Mouse (Mus musculus) hindbrain, embryonic 13.5 days (tissue): Measurements from ENCODE around the gene Gpm6b. TPM values are rescaled to one million over a fixed set of nuclear protein-coding genes. Genes with fewer than 3 reads are reported as not detected.

Experiments used
- ATAC-seq: fragments of 200-750 bp; cut with Nextera tagmentation; 2 replicates; pipeline ENCODE4 v1.8.0; 2017; ENCODE audit warnings: moderate TSS enrichment; ENCODE audit not compliant: low FRiP score
- H3K27ac ChIP-seq: fragments of 300-500 bp; sonication (generic); 2 replicates; pipeline ENCODE4 v1.5.1; 2015; ENCODE audit warnings: inconsistent platforms, mild to moderate bottlenecking, moderate library complexity
- H3K27me3 ChIP-seq: fragments of 300-500 bp; sonication (generic); 2 replicates; pipeline ENCODE4 v1.6.1; 2015; ENCODE audit warnings: mild to moderate bottlenecking, inconsistent platforms
- H3K36me3 ChIP-seq: fragments of 300-500 bp; sonication (generic); 2 replicates; pipeline ENCODE4 v1.6.1; 2015; ENCODE audit warnings: mild to moderate bottlenecking, inconsistent platforms
- H3K4me1 ChIP-seq: fragments of 300-500 bp; sonication (generic); replicated peaks from 2 replicates; pipeline ENCODE4 v1.6.1; 2015; ENCODE audit warnings: inconsistent platforms
- H3K4me2 ChIP-seq: fragments of 300-500 bp; sonication (generic); 2 replicates; pipeline ENCODE4 v1.6.1; 2015; ENCODE audit warnings: inconsistent platforms, mild to moderate bottlenecking, moderate library complexity
- H3K4me3 ChIP-seq: fragments of 300-500 bp; sonication (generic); 2 replicates; pipeline ENCODE4 v1.5.1; 2015; ENCODE audit warnings: mild to moderate bottlenecking, inconsistent platforms
- H3K9ac ChIP-seq: fragments of 300-500 bp; sonication (generic); 2 replicates; pipeline ENCODE4 v1.6.1; 2015; ENCODE audit warnings: mild to moderate bottlenecking, inconsistent platforms
- H3K9me3 ChIP-seq: fragments of 300-500 bp; sonication (generic); 2 replicates; pipeline ENCODE4 v1.6.1; 2016; ENCODE audit warnings: inconsistent platforms
- WGBS: fragments of 180-500 bp; shearing (Covaris S2); methylation state at CpG from one replicate; pipeline ENCODE4 v1.1.7; 2015; 5-methylcytosine and 5-hydroxymethylcytosine counted together
- polyA plus RNA-seq: library from polyadenylated mRNA; unstranded; fragments of >200 nt; fragmentation: Nextera tagmentation; extraction: Ambion mirVana; gene quantifications from 2 replicates; pipeline ENCODE4 v1.2.1, GENCODE M21; 2015

The Gpm6b gene
- polyA plus RNA-seq, 1 experiment from 2014 or later = 282 TPM

DNA sequence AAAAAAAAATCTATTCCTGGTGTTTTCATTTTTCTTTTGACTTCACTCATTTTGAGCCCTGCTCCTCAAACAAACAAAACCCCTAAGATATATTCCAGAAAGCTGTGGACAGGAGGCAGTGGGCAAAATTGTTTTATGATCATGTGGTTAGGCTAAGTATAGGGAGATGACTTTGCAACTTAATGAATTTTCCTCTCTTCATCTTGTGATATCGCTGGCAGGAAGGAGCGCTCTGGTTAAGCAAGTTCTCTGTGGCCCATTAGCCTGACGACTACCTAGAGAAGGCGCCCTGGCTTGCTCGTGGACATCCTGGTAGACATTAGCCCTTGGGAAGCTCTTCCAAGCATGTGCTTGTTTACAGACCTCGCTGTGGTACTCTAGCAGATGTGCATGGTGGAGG is 103.1 kb downstream of the Gpm6b start:
- Histone ChIP-seq H3K4me3 (no peak overlapping the region), H3K27me3 (peaks cover 10% of the 10 kb centered on the region; the same call in 1 of the 2 replicates)

DNA sequence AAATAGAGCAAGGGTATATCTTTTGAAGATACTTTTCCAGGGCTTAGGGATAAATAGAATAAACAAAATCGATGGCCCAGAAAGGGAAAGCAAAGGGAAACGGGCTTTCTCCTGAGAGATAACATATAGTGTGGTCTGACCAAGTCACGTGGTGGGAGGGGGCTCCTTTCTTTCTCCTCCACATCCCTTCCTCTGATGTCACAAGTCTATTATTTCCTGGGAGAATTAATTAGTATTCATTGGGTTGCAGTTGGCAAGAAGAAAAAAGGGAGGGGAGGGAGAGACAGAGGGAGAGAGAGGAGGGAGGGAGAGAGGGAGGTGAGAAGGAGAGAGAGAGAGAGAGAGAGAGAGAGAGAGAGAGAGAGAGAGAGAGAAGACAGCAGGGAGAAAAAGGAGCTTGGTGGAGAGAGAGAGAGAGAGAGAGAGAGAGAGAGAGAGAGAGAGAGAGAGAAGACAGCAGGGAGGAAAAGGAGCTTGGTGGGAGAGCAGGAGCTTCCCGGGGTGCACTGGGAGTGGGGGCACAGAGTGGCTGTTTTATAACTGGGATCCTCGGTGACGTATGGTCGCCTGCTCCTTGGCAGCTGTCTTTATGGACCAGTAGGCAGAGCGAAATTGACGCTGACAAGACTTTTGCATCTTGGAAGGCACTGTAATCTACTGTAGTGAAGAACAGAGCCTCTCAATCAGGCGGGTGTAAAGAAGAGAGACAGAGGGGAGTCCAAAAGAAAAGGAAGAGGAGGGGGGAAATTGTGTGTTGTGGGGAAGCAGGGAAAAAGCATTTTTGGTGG is 105.7 kb downstream of the Gpm6b start:
- Histone ChIP-seq H3K27me3 (peaks cover 7% of the 10 kb centered on the region; the same call in 1 of the 2 replicates), H3K9me3 (no peaks in the 10 kb centered on the region), H3K4me1 (peaks cover 7% of the 10 kb centered on the region), H3K4me2 (peak overlapping the region; percentile 54), H3K9ac (peak overlapping the region; percentile 74), H3K36me3 (no peaks in the 10 kb centered on the region), H3K27ac (peak overlapping the region; percentile 94), H3K4me3 (peak overlapping the region; percentile 46)
- peak; percentile 94 for ATAC-seq
- WGBS = 28% methylated on average over 10 of the region's 10 CpGs

More for the DNA sequence above, 103.1 kb downstream of the Gpm6b start:
- Histone ChIP-seq H3K9me3 (no peaks in the 10 kb centered on the region), H3K36me3 (no peaks in the 10 kb centered on the region), H3K4me2 (no peak overlapping the region), H3K27ac (no peak overlapping the region), H3K4me1 (no peaks in the 10 kb centered on the region), H3K9ac (no peak overlapping the region)
- WGBS = 83% methylated on average over 6 of the region's 6 CpGs
- ATAC-seq = no peak

DNA sequence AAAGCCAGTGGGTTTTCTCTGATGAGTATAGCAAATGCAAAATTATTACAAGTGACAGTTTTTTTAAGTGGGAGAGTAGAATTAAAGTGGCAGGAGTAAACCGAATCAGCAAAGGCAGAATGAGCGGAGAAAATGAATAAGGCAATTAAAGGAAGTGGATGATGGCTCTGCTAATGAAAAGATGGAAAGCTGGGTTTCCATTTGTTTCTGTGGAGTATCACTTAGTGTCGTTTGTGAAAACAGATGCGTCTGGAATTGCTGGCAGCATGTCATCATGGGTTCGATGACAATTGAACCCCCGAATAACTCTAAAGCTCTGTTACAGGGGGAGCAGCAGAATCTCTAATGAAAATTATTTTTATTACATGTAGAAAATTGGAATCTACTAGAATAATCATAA is 109.4 kb downstream of the Gpm6b start:
- H3K27me3 ChIP-seq = peaks cover 6% of the 10 kb centered on the region; the same call in 1 of the 2 replicates
- WGBS = 41% methylated on average over 6 of the region's 6 CpGs
- peaks cover 22% of the 10 kb centered on the region for H3K4me1 ChIP-seq
- ATAC-seq = no peak
- H3K36me3 ChIP-seq = no peaks in the 10 kb centered on the region
- peak overlapping the region; percentile 54 for H3K4me2 ChIP-seq
- peak overlapping the region; percentile 63 for H3K27ac ChIP-seq
- H3K4me3 ChIP-seq = peak overlapping the region; percentile 46
- H3K9ac ChIP-seq = peak overlapping the region; percentile 64
- H3K9me3 ChIP-seq = no peaks in the 10 kb centered on the region

DNA sequence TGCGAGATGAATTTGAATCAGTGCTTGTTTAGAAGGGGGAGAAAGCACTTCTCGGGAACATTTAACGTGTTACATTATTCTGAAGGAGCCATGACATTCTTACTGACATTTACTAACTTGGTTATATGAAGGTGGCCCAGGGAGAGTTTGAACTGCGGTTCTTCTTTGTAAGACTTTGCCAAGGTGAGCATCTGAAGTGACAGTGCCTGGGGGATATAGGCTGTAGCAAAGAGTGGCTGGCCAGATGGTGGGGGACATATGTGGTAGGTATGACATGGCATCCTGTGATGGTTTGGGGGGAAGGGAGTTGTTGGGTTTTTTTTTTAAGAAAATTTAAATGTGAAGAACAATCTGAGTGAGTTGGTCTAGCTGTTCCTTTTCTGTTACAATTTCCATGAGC is 109.9 kb downstream of the Gpm6b start:
- H3K4me1 ChIP-seq = peaks cover 22% of the 10 kb centered on the region
- H3K4me2 ChIP-seq = peak overlapping the region; percentile 54
- H3K9me3 ChIP-seq = no peaks in the 10 kb centered on the region
- H3K27me3 ChIP-seq = peaks cover 6% of the 10 kb centered on the region; the same call in 1 of the 2 replicates
- no peak for ATAC-seq
- WGBS = 59% methylated on average over 4 of the region's 4 CpGs
- H3K4me3 ChIP-seq = peak overlapping the region; percentile 46
- H3K36me3 ChIP-seq = no peaks in the 10 kb centered on the region
- H3K9ac ChIP-seq = no peak overlapping the region
- H3K27ac ChIP-seq = no peak overlapping the region

DNA sequence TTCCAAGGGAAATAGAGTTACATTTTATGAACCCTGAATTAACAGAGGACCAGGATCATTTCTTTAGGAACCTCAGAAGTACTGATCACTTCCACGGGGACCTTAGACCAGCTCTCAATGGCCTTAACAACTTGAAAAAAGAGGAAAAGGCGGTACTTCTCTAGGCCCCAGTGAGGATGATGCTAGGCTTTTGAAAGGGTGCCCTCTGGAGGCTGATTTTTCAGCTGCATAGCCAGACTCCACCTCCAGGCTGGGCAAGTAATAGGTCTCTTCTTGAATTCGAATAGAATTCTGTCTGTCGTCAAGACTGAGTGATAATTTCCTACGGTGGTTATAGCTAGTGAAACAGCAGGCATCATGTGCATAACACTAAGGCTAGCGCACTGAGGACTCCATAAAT is 113.1 kb downstream of the Gpm6b start:
- 24% methylated on average over 6 of the region's 6 CpGs for WGBS
- ATAC-seq = no peak; the same call in 1 of the 2 replicates
- H3K27me3 ChIP-seq = peaks cover 9% of the 10 kb centered on the region; the same call in 1 of the 2 replicates
- no peak overlapping the region for H3K4me2 ChIP-seq
- no peak overlapping the region for H3K4me3 ChIP-seq
- H3K27ac ChIP-seq = no peak overlapping the region
- H3K9ac ChIP-seq = no peak overlapping the region
- peaks cover 22% of the 10 kb centered on the region for H3K4me1 ChIP-seq
- no peaks in the 10 kb centered on the region for H3K9me3 ChIP-seq
- no peaks in the 10 kb centered on the region for H3K36me3 ChIP-seq

DNA sequence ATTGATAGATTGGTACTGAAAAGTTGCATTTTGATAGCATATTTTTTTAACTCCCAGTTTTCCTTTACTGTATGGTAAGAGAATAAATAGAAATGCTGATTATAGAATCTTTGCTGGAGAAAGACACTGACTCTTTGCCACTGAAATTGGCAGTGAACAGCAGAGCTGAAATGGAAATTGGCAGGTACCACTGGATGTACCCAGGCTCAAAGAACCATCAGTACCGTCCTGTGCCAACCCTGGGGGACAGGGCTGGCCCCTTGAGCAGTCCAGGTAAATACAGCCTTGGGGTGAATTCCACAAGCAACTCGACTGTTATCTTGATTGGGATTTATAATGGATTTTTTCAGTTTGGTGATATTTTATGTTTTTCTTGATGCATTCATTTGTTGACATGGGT is 114.7 kb downstream of the Gpm6b start:
- Histone ChIP-seq H3K27me3 (peaks cover 9% of the 10 kb centered on the region; the same call in 1 of the 2 replicates), H3K4me3 (no peak overlapping the region), H3K9me3 (no peaks in the 10 kb centered on the region), H3K27ac (no peak overlapping the region), H3K4me1 (peaks cover 22% of the 10 kb centered on the region), H3K36me3 (no peaks in the 10 kb centered on the region), H3K9ac (no peak overlapping the region), H3K4me2 (no peak overlapping the region)
- 90% methylated on average over 2 of the region's 2 CpGs for WGBS
- ATAC-seq = no peak

DNA sequence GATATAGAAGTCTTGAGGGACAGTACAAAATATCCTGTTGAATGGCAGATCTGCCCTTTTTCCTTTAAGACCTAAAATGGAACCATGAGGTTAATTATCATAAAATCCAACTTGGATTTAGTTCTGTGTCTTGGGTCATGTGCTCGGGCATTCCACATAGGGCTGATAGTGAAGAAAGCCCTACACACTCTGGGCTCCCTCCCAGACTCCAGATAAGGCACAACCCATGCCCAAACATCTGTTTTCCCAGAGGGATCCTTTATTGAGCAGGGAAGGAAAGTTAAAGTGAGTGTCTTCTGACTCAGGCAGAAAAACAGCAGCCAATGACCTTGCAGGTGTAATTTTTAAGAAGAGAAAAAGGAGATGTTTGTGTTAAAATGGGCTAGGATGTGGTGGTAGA is 116.2 kb downstream of the Gpm6b start:
- H3K9ac ChIP-seq = no peak overlapping the region
- no peaks in the 10 kb centered on the region for H3K36me3 ChIP-seq
- H3K4me1 ChIP-seq = peaks cover 10% of the 10 kb centered on the region; the same call in 1 of the 2 replicates
- H3K4me3 ChIP-seq = no peak overlapping the region
- H3K4me2 ChIP-seq = no peak overlapping the region
- no peak for ATAC-seq
- H3K27me3 ChIP-seq = 0 out of 2 replicates have a peak, but pooled peaks cover 4% of the 10 kb centered on the region
- H3K27ac ChIP-seq = no peak overlapping the region
- H3K9me3 ChIP-seq = no peaks in the 10 kb centered on the region
- WGBS = 74% methylated on average over 1 of the region's 1 CpGs

DNA sequence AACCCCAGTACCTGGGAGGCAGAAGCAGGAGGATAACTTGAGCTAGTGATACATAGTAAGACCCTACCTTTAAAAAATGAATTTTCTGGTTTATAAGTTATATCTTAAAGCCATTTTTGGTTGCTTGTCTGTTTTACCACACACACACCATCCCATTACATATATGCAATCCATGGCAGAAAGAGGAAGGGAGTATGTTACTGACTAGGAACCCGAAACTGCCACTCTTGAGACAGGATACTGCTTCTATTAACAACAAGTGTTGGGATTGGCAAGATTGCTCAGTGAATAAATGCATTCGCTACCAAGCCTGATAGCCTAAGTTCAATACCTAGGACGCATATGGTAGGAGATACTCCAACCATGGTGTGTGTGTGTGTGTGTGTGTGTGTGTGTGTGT is 117.6 kb downstream of the Gpm6b start:
- H3K4me2 ChIP-seq = no peak overlapping the region
- 95% methylated on average over 3 of the region's 3 CpGs for WGBS
- ATAC-seq = no peak
- H3K27me3 ChIP-seq = peaks cover 6% of the 10 kb centered on the region; the same call in 1 of the 2 replicates
- H3K36me3 ChIP-seq = no peaks in the 10 kb centered on the region
- H3K9me3 ChIP-seq = no peaks in the 10 kb centered on the region
- H3K4me1 ChIP-seq = no peaks in the 10 kb centered on the region; the same call in 1 of the 2 replicates
- H3K4me3 ChIP-seq = no peak overlapping the region
- H3K27ac ChIP-seq = no peak overlapping the region
- no peak overlapping the region for H3K9ac ChIP-seq

DNA sequence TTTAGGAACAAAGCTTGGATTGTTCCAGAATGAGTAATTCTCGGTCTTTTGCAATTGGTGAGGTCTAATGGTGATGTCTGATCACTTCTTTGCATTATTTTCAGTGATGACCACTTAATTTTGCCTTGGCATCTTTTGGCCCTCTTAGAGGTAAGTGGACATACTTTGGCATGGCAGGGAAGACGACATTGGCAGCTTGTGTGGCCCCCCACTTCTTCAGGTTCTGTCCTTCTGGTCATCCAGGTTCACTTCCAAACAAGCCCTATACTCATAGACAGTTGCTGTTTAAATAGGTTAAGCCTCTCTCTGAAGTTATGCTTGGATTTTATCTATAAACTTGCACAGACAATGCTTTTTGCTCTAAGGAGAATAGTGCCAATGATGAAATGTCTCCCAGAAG is 120.2 kb downstream of the Gpm6b start:
- no peak overlapping the region for H3K27ac ChIP-seq
- no peak overlapping the region for H3K9ac ChIP-seq
- 84% methylated on average over 2 of the region's 2 CpGs for WGBS
- H3K4me3 ChIP-seq = no peak overlapping the region
- no peaks in the 10 kb centered on the region for H3K9me3 ChIP-seq
- H3K27me3 ChIP-seq = peaks cover 6% of the 10 kb centered on the region; the same call in 1 of the 2 replicates
- H3K4me1 ChIP-seq = no peaks in the 10 kb centered on the region
- H3K36me3 ChIP-seq = no peaks in the 10 kb centered on the region
- no peak overlapping the region for H3K4me2 ChIP-seq
- no peak for ATAC-seq

DNA sequence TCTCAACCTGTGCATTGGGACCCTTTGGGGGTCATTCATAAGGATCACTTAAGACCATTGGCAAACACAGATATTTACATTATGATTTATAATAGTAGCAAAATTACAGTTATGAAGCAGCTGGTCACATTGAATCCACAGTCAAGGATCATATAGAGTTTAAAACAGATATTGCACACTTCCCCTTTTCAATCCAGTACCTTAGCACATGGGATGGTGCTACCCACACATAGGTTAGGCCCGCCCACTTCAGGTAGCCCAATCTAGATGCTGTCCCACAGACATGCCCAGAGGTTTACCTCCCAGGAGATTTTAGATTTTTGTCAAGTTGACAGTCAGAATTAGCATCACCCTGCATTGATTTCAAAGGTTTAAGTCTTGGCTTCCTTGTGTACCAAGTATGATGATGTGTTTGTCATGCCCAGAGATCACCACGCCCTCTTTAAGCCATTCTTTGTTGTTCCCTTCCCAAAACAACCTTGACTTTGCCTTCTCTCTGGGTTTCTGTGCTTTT is 121.3 kb downstream of the Gpm6b start:
- H3K4me3 ChIP-seq = no peak overlapping the region
- H3K27ac ChIP-seq = no peak overlapping the region
- no peak overlapping the region for H3K9ac ChIP-seq
- ATAC-seq = no peak
- H3K4me2 ChIP-seq = no peak overlapping the region
- no peaks in the 10 kb centered on the region for H3K36me3 ChIP-seq
- WGBS = 94% methylated on average over 2 of the region's 2 CpGs
- peaks cover 6% of the 10 kb centered on the region; the same call in 1 of the 2 replicates for H3K27me3 ChIP-seq
- no peaks in the 10 kb centered on the region for H3K9me3 ChIP-seq
- no peaks in the 10 kb centered on the region for H3K4me1 ChIP-seq

DNA sequence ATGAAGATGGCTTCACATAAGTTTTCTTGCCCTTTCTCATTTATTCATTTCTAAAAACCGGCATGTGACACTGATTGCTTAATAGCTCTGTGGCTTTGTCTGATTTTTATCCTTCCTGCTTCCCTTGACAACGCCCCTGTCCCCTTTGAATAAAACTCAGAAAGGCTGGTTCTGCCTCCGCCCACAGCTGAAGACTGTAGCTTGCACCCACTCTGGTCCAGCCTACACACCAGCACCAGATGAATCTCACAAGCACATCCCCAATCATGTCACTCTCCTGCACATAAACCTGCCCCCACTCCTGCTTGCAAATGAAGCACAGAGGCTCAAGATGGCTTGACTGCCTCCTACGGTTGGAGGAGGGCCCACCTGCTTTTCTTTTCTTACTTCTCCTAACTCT is 121.7 kb downstream of the Gpm6b start:
- WGBS = 79% methylated on average over 4 of the region's 4 CpGs
- Histone ChIP-seq H3K9ac (no peak overlapping the region), H3K36me3 (no peaks in the 10 kb centered on the region), H3K9me3 (no peaks in the 10 kb centered on the region), H3K27ac (no peak overlapping the region), H3K4me2 (no peak overlapping the region), H3K4me1 (no peaks in the 10 kb centered on the region), H3K4me3 (no peak overlapping the region), H3K27me3 (peaks cover 6% of the 10 kb centered on the region; the same call in 1 of the 2 replicates)
- ATAC-seq = no peak

DNA sequence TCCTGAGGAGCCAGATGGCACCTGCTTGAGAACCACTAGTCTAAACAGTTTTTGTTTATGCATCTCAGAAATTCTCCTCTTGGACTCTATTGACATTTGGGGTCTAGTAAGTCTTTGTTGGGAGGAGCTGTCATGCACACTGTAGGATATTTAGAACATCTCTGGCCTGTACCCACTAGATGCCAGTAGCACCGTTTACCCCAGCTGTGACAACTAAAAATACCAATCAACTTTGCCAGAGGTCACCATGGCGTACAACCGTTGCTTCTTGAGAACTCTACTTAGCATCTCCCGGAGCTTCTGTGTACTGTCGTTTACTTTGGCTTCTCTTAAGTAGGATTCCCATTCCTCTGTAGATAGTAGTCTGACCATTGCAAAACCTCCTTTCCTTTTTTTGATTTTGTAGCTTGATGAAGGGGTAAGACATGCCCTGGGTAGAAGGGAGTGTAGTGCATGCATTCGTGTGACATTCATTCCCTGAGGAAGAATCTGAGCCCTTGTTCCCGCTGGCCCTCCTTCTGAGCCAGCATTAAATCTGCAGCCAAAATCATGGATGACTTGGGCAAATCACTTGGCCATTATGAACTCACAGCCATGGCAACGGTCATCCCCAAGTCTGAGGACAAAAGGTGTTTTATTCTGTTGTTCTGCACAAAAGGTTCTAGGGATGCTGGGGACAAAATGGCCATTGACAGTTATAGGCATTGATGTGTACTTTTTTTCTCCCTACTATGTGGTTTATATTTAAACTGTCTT is 126.9 kb downstream of the Gpm6b start:
- Histone ChIP-seq H3K36me3 (no peaks in the 10 kb centered on the region), H3K9me3 (no peaks in the 10 kb centered on the region), H3K9ac (no peak overlapping the region), H3K27ac (peak overlapping the region; percentile 44; the same call in 1 of the 2 replicates), H3K4me2 (no peak overlapping the region), H3K4me3 (no peak overlapping the region), H3K4me1 (0 out of 2 replicates have a peak, but pooled peaks cover 4% of the 10 kb centered on the region), H3K27me3 (peaks cover 10% of the 10 kb centered on the region; the same call in 1 of the 2 replicates)
- ATAC-seq = no peak
- WGBS = 70% methylated on average over 8 of the region's 8 CpGs
